Comparison of ENCODE assay signal across 27 mouse cellular contexts in the genomic region with DNA sequence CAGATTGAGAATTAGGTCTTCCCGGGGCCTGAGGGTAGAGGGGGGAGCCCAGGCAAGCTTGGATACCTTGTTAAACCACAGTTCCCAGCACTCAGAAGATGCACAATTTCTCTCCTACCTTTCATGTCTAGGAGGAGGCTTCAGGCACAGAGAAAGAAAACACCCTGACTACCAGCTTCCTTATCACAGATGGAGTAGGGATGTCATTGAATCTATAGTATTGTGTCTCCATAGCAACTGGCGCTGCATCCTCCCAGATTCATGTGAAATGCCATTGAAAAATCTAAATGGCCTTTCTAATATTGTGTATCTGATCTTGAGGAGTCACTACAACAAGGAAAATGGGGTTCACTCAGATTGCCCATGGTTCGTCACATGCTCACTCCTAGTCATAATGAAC.
DNase-seq lines count a peak whose midpoint lies in the region; ATAC-seq and TF ChIP-seq lines count a peak whose summit lies in the region.
"Had no signal": no experiment of that assay in that cellular context is flagged by ENCODE, and none has a peak within 500 bp of the region (broad histone marks: within the 10 kb centered on the region; RNA-seq: fewer than 3 reads in every experiment).

No protein-coding gene starts in this region.

- intact Hi-C loops in heart, postnatal 25 days (cut with DNase I): no loop called here

- H3K27me3 ChIP-seq in forebrain, embryonic 14.5 days (replicated peaks; ENCODE audit: control insufficient read depth, insufficient read depth, low read length): no peaks in the 10 kb centered on the region
- no peaks in the 10 kb centered on the region for H3K27me3 ChIP-seq in forebrain, embryonic 12.5 days
- no peaks in the 10 kb centered on the region for H3K27me3 ChIP-seq in midbrain, embryonic 16.5 days (ENCODE audit: control insufficient read depth, insufficient read depth, low read depth, low read length)
- no peaks in the 10 kb centered on the region for H3K27me3 ChIP-seq in midbrain, postnatal 0 days (ENCODE audit: insufficient read depth, low read length)
- H3K27me3 ChIP-seq: embryonic facial prominence, embryonic 12.5 days; embryonic facial prominence, embryonic 15.5 days; forebrain, embryonic 15.5 days; heart, embryonic 12.5 days; heart, embryonic 15.5 days had no signal

- no peak for TF ChIP-seq CTCF in midbrain, postnatal 0 days (IDR thresholded peaks at IDR 0.05)

- no peak overlapping the region for H3K4me2 ChIP-seq in forebrain, embryonic 14.5 days (ENCODE audit: low read length)
- H3K4me2 ChIP-seq in forebrain, embryonic 12.5 days: no peak overlapping the region
- H3K4me2 ChIP-seq in midbrain, embryonic 16.5 days (ENCODE audit: low read length): no peak overlapping the region
- H3K4me2 ChIP-seq in midbrain, postnatal 0 days (ENCODE audit: low read depth, low read length, poor library complexity, severe bottlenecking): no peak overlapping the region
- H3K4me2 ChIP-seq: embryonic facial prominence, embryonic 12.5 days; embryonic facial prominence, embryonic 15.5 days; forebrain, embryonic 15.5 days; heart, embryonic 12.5 days; heart, embryonic 15.5 days; hindbrain, embryonic 14.5 days had no signal

- no peaks in the 10 kb centered on the region for H3K9me3 ChIP-seq in forebrain, embryonic 14.5 days (replicated peaks; ENCODE audit: control insufficient read depth, low read length)
- H3K9me3 ChIP-seq in forebrain, embryonic 12.5 days: no peaks in the 10 kb centered on the region
- no peaks in the 10 kb centered on the region for H3K9me3 ChIP-seq in midbrain, embryonic 16.5 days (replicated peaks; ENCODE audit: control insufficient read depth, low read length, poor library complexity, severe bottlenecking)
- no peaks in the 10 kb centered on the region for H3K9me3 ChIP-seq in midbrain, postnatal 0 days (ENCODE audit: low read length)
- H3K9me3 ChIP-seq: embryonic facial prominence, embryonic 12.5 days; embryonic facial prominence, embryonic 15.5 days; forebrain, embryonic 15.5 days; heart, embryonic 12.5 days; heart, embryonic 15.5 days had no signal

- H3K27ac ChIP-seq in forebrain, embryonic 14.5 days (ENCODE audit: low read depth, low read length): no peak overlapping the region
- H3K27ac ChIP-seq in forebrain, embryonic 12.5 days: no peak overlapping the region
- peak overlapping the region; percentile 9; the same call in 1 of the 2 replicates for H3K27ac ChIP-seq in midbrain, embryonic 16.5 days (ENCODE audit: low read length)
- H3K27ac ChIP-seq in midbrain, postnatal 0 days (ENCODE audit: low read depth, low read length): no peak overlapping the region
- H3K27ac ChIP-seq: embryonic facial prominence, embryonic 12.5 days; embryonic facial prominence, embryonic 15.5 days; forebrain, embryonic 15.5 days; gastrocnemius, adult 2 months; heart, embryonic 15.5 days; hindbrain, embryonic 14.5 days; hindbrain, postnatal 0 days had no signal

- H3K4me1 ChIP-seq in forebrain, embryonic 14.5 days (ENCODE audit: control insufficient read depth, insufficient read depth, low read length): no peaks in the 10 kb centered on the region
- H3K4me1 ChIP-seq in forebrain, embryonic 12.5 days: no peaks in the 10 kb centered on the region
- peaks cover 4% of the 10 kb centered on the region; the same call in 1 of the 2 replicates for H3K4me1 ChIP-seq in midbrain, embryonic 16.5 days (ENCODE audit: control insufficient read depth, insufficient read depth, low read length)
- H3K4me1 ChIP-seq in midbrain, postnatal 0 days (ENCODE audit: insufficient read depth, low read length): peaks cover 6% of the 10 kb centered on the region; the same call in 1 of the 2 replicates
- H3K4me1 ChIP-seq: embryonic facial prominence, embryonic 12.5 days; embryonic facial prominence, embryonic 15.5 days; forebrain, embryonic 15.5 days; heart, embryonic 12.5 days; heart, embryonic 15.5 days had no signal

- H3K4me3 ChIP-seq in forebrain, embryonic 14.5 days (ENCODE audit: low read depth, low read length): no peak overlapping the region
- H3K4me3 ChIP-seq in forebrain, embryonic 12.5 days (replicated peaks): no peak overlapping the region
- H3K4me3 ChIP-seq in midbrain, embryonic 16.5 days (ENCODE audit: low read depth, low read length): no peak overlapping the region
- H3K4me3 ChIP-seq in midbrain, postnatal 0 days (ENCODE audit: low read depth, low read length): no peak overlapping the region
- H3K4me3 ChIP-seq: embryonic facial prominence, embryonic 12.5 days; embryonic facial prominence, embryonic 15.5 days; forebrain, embryonic 15.5 days; gastrocnemius, adult 2 months; heart, embryonic 12.5 days; heart, embryonic 15.5 days had no signal

- H3K36me3 ChIP-seq in forebrain, embryonic 14.5 days (ENCODE audit: control insufficient read depth, insufficient read depth, low read length): no peaks in the 10 kb centered on the region
- no peaks in the 10 kb centered on the region for H3K36me3 ChIP-seq in forebrain, embryonic 12.5 days (replicated peaks)
- no peaks in the 10 kb centered on the region for H3K36me3 ChIP-seq in midbrain, embryonic 16.5 days (ENCODE audit: control insufficient read depth, insufficient read depth, low read length)
- no peaks in the 10 kb centered on the region for H3K36me3 ChIP-seq in midbrain, postnatal 0 days (ENCODE audit: insufficient read depth, low read length)
- H3K36me3 ChIP-seq: embryonic facial prominence, embryonic 12.5 days; embryonic facial prominence, embryonic 15.5 days; forebrain, embryonic 15.5 days; heart, embryonic 12.5 days; heart, embryonic 15.5 days had no signal

- ATAC-seq in forebrain, embryonic 14.5 days: no peak
- no peak for ATAC-seq in forebrain, embryonic 12.5 days (ENCODE audit: low FRiP score)
- ATAC-seq in midbrain, embryonic 16.5 days: no peak
- ATAC-seq in midbrain, postnatal 0 days (ENCODE audit: low FRiP score): no peak
- ATAC-seq: activated CD4-positive, CD25-positive, alpha-beta regulatory T cell, adult 4 months; forebrain, embryonic 15.5 days; hindbrain, postnatal 0 days; inflammation-experienced regulatory T-cells, adult 6 months; intestine, embryonic 16.5 days had no signal

- WGBS in forebrain, embryonic 14.5 days: 71% methylated on average over 3 of the region's 3 CpGs
- 77% methylated on average over 3 of the region's 3 CpGs for WGBS in forebrain, embryonic 12.5 days
- 70% methylated on average over 3 of the region's 3 CpGs for WGBS in midbrain, embryonic 16.5 days
- 61% methylated on average over 3 of the region's 3 CpGs for WGBS in midbrain, postnatal 0 days

- DNase-seq in forebrain, embryonic 14.5 days (ENCODE audit: low spot score): peak; percentile 23
- DNase-seq in heart, adult 11 months: peak; percentile 18
- DNase-seq in heart, postnatal 25 days (ENCODE audit: low spot score): no peak
- no peak for DNase-seq in midbrain, postnatal 0 days (ENCODE audit: low spot score)
- DNase-seq: adrenal gland, adult 8-10 months; adrenal gland, postnatal 25 days; cerebellum, adult 11 months; cerebellum, adult 2 months; cerebellum, adult 9-11 months; cerebellum, postnatal 25 days; gastrocnemius, adult 2 months; gastrocnemius, postnatal 14 days; heart, adult 18-20 months; heart, postnatal 10 days; heart, postnatal 4 days had no signal

- no peak overlapping the region for H3K9ac ChIP-seq in forebrain, embryonic 14.5 days (ENCODE audit: low read length)
- H3K9ac ChIP-seq in forebrain, embryonic 12.5 days: no peak overlapping the region
- no peak overlapping the region for H3K9ac ChIP-seq in midbrain, embryonic 16.5 days (ENCODE audit: low read depth, low read length)
- H3K9ac ChIP-seq in midbrain, postnatal 0 days (replicated peaks; ENCODE audit: low read length, poor library complexity, severe bottlenecking): no peak overlapping the region
- H3K9ac ChIP-seq: embryonic facial prominence, embryonic 12.5 days; embryonic facial prominence, embryonic 15.5 days; forebrain, embryonic 15.5 days; heart, embryonic 12.5 days; heart, embryonic 15.5 days; hindbrain, embryonic 14.5 days had no signal

Comparison
In these comparisons a context has a peak if more than half of its experiments do, and no peak if none do; other contexts are left out.
1. DNase-seq: peak in forebrain, embryonic 14.5 days (single experiment) and heart, adult 11 months (single experiment); none in heart, postnatal 25 days (single experiment) and midbrain, postnatal 0 days (single experiment).